Mouse (Mus musculus): ENCODE measurements at regions not wholly inside any gene's neighbourhood (a gene's known extent, or its start where the extent isn't known, plus 50 kb on each side); places are given as distances from the start of the nearest gene placed in this dataset.

- H3K36me3 ChIP-seq, result no peaks in the 10 kb centered on the region
- H3K4me1 ChIP-seq (replicated peaks), result no peaks in the 10 kb centered on the region
- no peaks in the 10 kb centered on the region for H3K9me3 ChIP-seq
- H3K27ac ChIP-seq, result no peak overlapping the region
- WGBS, result 53% methylated on average over 4 of the region's 4 CpGs
- H3K4me2 ChIP-seq (replicated peaks), result no peak overlapping the region
- no peak overlapping the region for H3K9ac ChIP-seq
- peak; percentile 49; the same call in 1 of the 2 replicates for ATAC-seq
- H3K4me3 ChIP-seq (replicated peaks), result no peak overlapping the region
- H3K27me3 ChIP-seq (replicated peaks), result no peaks in the 10 kb centered on the region
Measured at GRCm38 (mm10) chr19:18200105-18200782, 362.8 kb upstream of the Pcsk5 start.

- Histone ChIP-seq H3K27ac (no peak overlapping the region), H3K36me3 (no peaks in the 10 kb centered on the region), H3K4me2 (replicated peaks) (no peak overlapping the region), H3K9ac (no peak overlapping the region), H3K4me1 (replicated peaks) (0 out of 2 replicates have a peak, but pooled peaks cover 6% of the 10 kb centered on the region), H3K9me3 (no peaks in the 10 kb centered on the region), H3K27me3 (replicated peaks) (no peaks in the 10 kb centered on the region), H3K4me3 (replicated peaks) (no peak overlapping the region)
- 39% methylated on average over 4 of the region's 4 CpGs for WGBS
- ATAC-seq, result no peak
Measured at GRCm38 (mm10) chr19:18189102-18189742, 351.8 kb upstream of the Pcsk5 start.

GRCm38 (mm10) chr19:18188122-18188866 lies 350.9 kb upstream of the Pcsk5 start:
- Histone ChIP-seq H3K9ac (no peak overlapping the region), H3K4me3 (replicated peaks) (no peak overlapping the region), H3K4me2 (replicated peaks) (no peak overlapping the region), H3K36me3 (no peaks in the 10 kb centered on the region), H3K4me1 (replicated peaks) (0 out of 2 replicates have a peak, but pooled peaks cover 6% of the 10 kb centered on the region), H3K27ac (no peak overlapping the region), H3K27me3 (replicated peaks) (no peaks in the 10 kb centered on the region), H3K9me3 (no peaks in the 10 kb centered on the region)
- no peak for ATAC-seq
- 41% methylated on average over 9 of the region's 9 CpGs for WGBS

GRCm38 (mm10) chr19:18185767-18186554 lies 348.5 kb upstream of the Pcsk5 start:
- Histone ChIP-seq H3K4me1 (replicated peaks) (0 out of 2 replicates have a peak, but pooled peaks cover 6% of the 10 kb centered on the region), H3K9me3 (no peaks in the 10 kb centered on the region), H3K27ac (no peak overlapping the region), H3K4me2 (replicated peaks) (no peak overlapping the region), H3K4me3 (replicated peaks) (no peak overlapping the region), H3K36me3 (no peaks in the 10 kb centered on the region), H3K27me3 (replicated peaks) (no peaks in the 10 kb centered on the region), H3K9ac (no peak overlapping the region)
- 70% methylated on average over 1 of the region's 1 CpGs for WGBS
- ATAC-seq, result no peak

- Histone ChIP-seq H3K9me3 (no peaks in the 10 kb centered on the region), H3K4me1 (replicated peaks) (0 out of 2 replicates have a peak, but pooled peaks cover 6% of the 10 kb centered on the region), H3K27ac (no peak overlapping the region), H3K36me3 (no peaks in the 10 kb centered on the region), H3K4me2 (replicated peaks) (no peak overlapping the region), H3K4me3 (replicated peaks) (no peak overlapping the region), H3K9ac (no peak overlapping the region), H3K27me3 (replicated peaks) (no peaks in the 10 kb centered on the region)
- WGBS, result 80% methylated on average over 2 of the region's 2 CpGs
- ATAC-seq, result no peak
Measured at GRCm38 (mm10) chr19:18185211-18185610, 347.8 kb upstream of the Pcsk5 start.

- Histone ChIP-seq H3K27ac (no peak overlapping the region), H3K9me3 (no peaks in the 10 kb centered on the region), H3K4me1 (replicated peaks) (no peaks in the 10 kb centered on the region), H3K36me3 (no peaks in the 10 kb centered on the region), H3K4me2 (replicated peaks) (no peak overlapping the region), H3K9ac (no peak overlapping the region), H3K4me3 (replicated peaks) (no peak overlapping the region), H3K27me3 (replicated peaks) (no peaks in the 10 kb centered on the region)
- WGBS, result 59% methylated on average over 3 of the region's 3 CpGs
- no peak for ATAC-seq
Measured at GRCm38 (mm10) chr19:18176200-18176599, 338.8 kb upstream of the Pcsk5 start.

- 57% methylated on average over 3 of the region's 3 CpGs for whole genome bisulfite sequencing
- no peaks in the 10 kb centered on the region for H3K27me3 ChIP-seq (replicated peaks)
- H3K27ac ChIP-seq, result no peak overlapping the region
- H3K4me2 ChIP-seq (replicated peaks), result no peak overlapping the region
- no peak overlapping the region for H3K9ac ChIP-seq
- no peak for ATAC-seq
- no peaks in the 10 kb centered on the region for H3K9me3 ChIP-seq
- no peaks in the 10 kb centered on the region for H3K36me3 ChIP-seq
- no peaks in the 10 kb centered on the region for H3K4me1 ChIP-seq (replicated peaks)
- H3K4me3 ChIP-seq (replicated peaks), result no peak overlapping the region
Measured at GRCm38 (mm10) chr19:18146494-18146893, 309.1 kb upstream of the Pcsk5 start.

- Histone ChIP-seq H3K4me2 (replicated peaks) (no peak overlapping the region), H3K27ac (no peak overlapping the region), H3K4me1 (replicated peaks) (no peaks in the 10 kb centered on the region), H3K9me3 (no peaks in the 10 kb centered on the region), H3K9ac (no peak overlapping the region), H3K27me3 (replicated peaks) (no peaks in the 10 kb centered on the region), H3K36me3 (no peaks in the 10 kb centered on the region), H3K4me3 (replicated peaks) (no peak overlapping the region)
- no peak for ATAC-seq
- WGBS, result 86% methylated on average over 3 of the region's 3 CpGs
Measured at GRCm38 (mm10) chr19:18130936-18131335, 293.5 kb upstream of the Pcsk5 start.

- H3K27me3 ChIP-seq (replicated peaks), result no peaks in the 10 kb centered on the region
- H3K9ac ChIP-seq, result no peak overlapping the region
- ATAC-seq, result no peak
- no peak overlapping the region for H3K27ac ChIP-seq
- no peaks in the 10 kb centered on the region for H3K4me1 ChIP-seq (replicated peaks)
- no peaks in the 10 kb centered on the region for H3K36me3 ChIP-seq
- no peaks in the 10 kb centered on the region for H3K9me3 ChIP-seq
- no peak overlapping the region for H3K4me3 ChIP-seq (replicated peaks)
- no peak overlapping the region for H3K4me2 ChIP-seq (replicated peaks)
- 73% methylated on average over 2 of the region's 2 CpGs for WGBS
Measured at GRCm38 (mm10) chr19:18128786-18129185, 291.4 kb upstream of the Pcsk5 start.

- H3K27ac ChIP-seq, result no peak overlapping the region
- no peaks in the 10 kb centered on the region for H3K4me1 ChIP-seq (replicated peaks)
- no peak overlapping the region for H3K4me2 ChIP-seq (replicated peaks)
- H3K9me3 ChIP-seq, result no peaks in the 10 kb centered on the region
- no peak overlapping the region for H3K4me3 ChIP-seq (replicated peaks)
- no peak overlapping the region for H3K9ac ChIP-seq
- no peaks in the 10 kb centered on the region for H3K36me3 ChIP-seq
- 74% methylated on average over 6 of the region's 6 CpGs for WGBS
- no peak for ATAC-seq
- no peaks in the 10 kb centered on the region for H3K27me3 ChIP-seq (replicated peaks)
Measured at GRCm38 (mm10) chr19:18106236-18106635, 268.8 kb upstream of the Pcsk5 start.

- 91% methylated on average over 2 of the region's 2 CpGs for WGBS
- H3K9me3 ChIP-seq, result no peaks in the 10 kb centered on the region
- H3K27me3 ChIP-seq (replicated peaks), result no peaks in the 10 kb centered on the region
- no peak overlapping the region for H3K4me3 ChIP-seq (replicated peaks)
- ATAC-seq, result no peak
- no peaks in the 10 kb centered on the region for H3K36me3 ChIP-seq
- no peaks in the 10 kb centered on the region for H3K4me1 ChIP-seq (replicated peaks)
- H3K9ac ChIP-seq, result no peak overlapping the region
- no peak overlapping the region for H3K4me2 ChIP-seq (replicated peaks)
- H3K27ac ChIP-seq, result no peak overlapping the region
Measured at GRCm38 (mm10) chr19:18104590-18104989, 267.2 kb upstream of the Pcsk5 start.
